Mouse (Mus musculus): ENCODE data around the gene Hoxa3. TPM values are rescaled to one million over a fixed set of nuclear protein-coding genes. Genes with fewer than 3 reads are reported as not detected.

Hoxa3 gene
- polyA plus RNA-seq, 1 experiment from 2014 or later, result 0.86 TPM

- peaks cover 5 to 19% of the 10 kb centered on the region in 2 experiments; a peak in 3 of 4 replicates for H3K4me1 ChIP-seq (ENCODE audit: control insufficient read depth in 2 of 2, insufficient read depth in 2 of 2, low read length in 2 of 2)
- 6% methylated on average over 4 of the region's 4 CpGs for WGBS
- peaks cover 100% of the 10 kb centered on the region for H3K27me3 ChIP-seq (ENCODE audit: control insufficient read depth, insufficient read depth, low read length)
- no peak for ATAC-seq (ENCODE audit: insufficient number of reproducible peaks, insufficient read depth, low FRiP score, low read depth)
- no peak overlapping the region for H3K27ac ChIP-seq (replicated peaks in 1 of 2; ENCODE audit: control insufficient read depth in 1 of 2, insufficient read depth in 1 of 2, low read depth in 2 of 2, low read length in 2 of 2)
- no peaks in the 10 kb centered on the region for H3K36me3 ChIP-seq (ENCODE audit: control insufficient read depth, insufficient read depth, low read length)
- H3K9me3 ChIP-seq (ENCODE audit: control insufficient read depth, low read length), result no peaks in the 10 kb centered on the region
- no peak overlapping the region for H3K4me3 ChIP-seq (ENCODE audit: control insufficient read depth in 1 of 2, insufficient read depth in 1 of 2, low read depth in 1 of 2, low read length in 2 of 2)
- no peak overlapping the region for H3K4me2 ChIP-seq (ENCODE audit: low read length)
- H3K9ac ChIP-seq (ENCODE audit: low read length), result no peak overlapping the region
Measured at GRCm38 (mm10) chr6:52206882-52207683, 6.1 kb downstream of the Hoxa3 start.

- H3K9me3 ChIP-seq (ENCODE audit: control insufficient read depth, low read length), result no peaks in the 10 kb centered on the region
- no peak overlapping the region for H3K27ac ChIP-seq (replicated peaks in 1 of 2; ENCODE audit: control insufficient read depth in 1 of 2, insufficient read depth in 1 of 2, low read depth in 2 of 2, low read length in 2 of 2)
- no peak for ATAC-seq (ENCODE audit: insufficient number of reproducible peaks, insufficient read depth, low FRiP score, low read depth)
- peaks cover 2 to 19% of the 10 kb centered on the region in 2 experiments; a peak in 3 of 4 replicates for H3K4me1 ChIP-seq (ENCODE audit: control insufficient read depth in 2 of 2, insufficient read depth in 2 of 2, low read length in 2 of 2)
- no peaks in the 10 kb centered on the region for H3K36me3 ChIP-seq (ENCODE audit: control insufficient read depth, insufficient read depth, low read length)
- 2% methylated on average over 55 of the region's 55 CpGs for WGBS
- no peak overlapping the region for H3K9ac ChIP-seq (ENCODE audit: low read length)
- no peak overlapping the region for H3K4me2 ChIP-seq (ENCODE audit: low read length)
- no peak overlapping the region for H3K4me3 ChIP-seq (ENCODE audit: control insufficient read depth in 1 of 2, insufficient read depth in 1 of 2, low read depth in 1 of 2, low read length in 2 of 2)
- H3K27me3 ChIP-seq (ENCODE audit: control insufficient read depth, insufficient read depth, low read length), result peaks cover 100% of the 10 kb centered on the region
Measured at GRCm38 (mm10) chr6:52205638-52206621, 7.2 kb downstream of the Hoxa3 start.

GRCm38 (mm10) chr6:52205221-52205620, 7.9 kb downstream of the Hoxa3 start:
- Histone ChIP-seq H3K4me3 (ENCODE audit: control insufficient read depth in 1 of 2, insufficient read depth in 1 of 2, low read depth in 1 of 2, low read length in 2 of 2) (no peak overlapping the region), H3K4me2 (ENCODE audit: low read length) (no peak overlapping the region), H3K4me1 (ENCODE audit: control insufficient read depth in 2 of 2, insufficient read depth in 2 of 2, low read length in 2 of 2) (peaks cover 2 to 19% of the 10 kb centered on the region in 2 experiments; a peak in 3 of 4 replicates), H3K9ac (ENCODE audit: low read length) (no peak overlapping the region), H3K27ac (replicated peaks in 1 of 2; ENCODE audit: control insufficient read depth in 1 of 2, insufficient read depth in 1 of 2, low read depth in 2 of 2, low read length in 2 of 2) (no peak overlapping the region), H3K36me3 (ENCODE audit: control insufficient read depth, insufficient read depth, low read length) (no peaks in the 10 kb centered on the region), H3K9me3 (ENCODE audit: control insufficient read depth, low read length) (no peaks in the 10 kb centered on the region), H3K27me3 (ENCODE audit: control insufficient read depth, insufficient read depth, low read length) (peaks cover 100% of the 10 kb centered on the region)
- 3% methylated on average over 14 of the region's 14 CpGs for WGBS
- no peak for ATAC-seq (ENCODE audit: insufficient number of reproducible peaks, insufficient read depth, low FRiP score, low read depth)

- H3K4me2 ChIP-seq (ENCODE audit: low read length), result peak within 1 kb of the TSS; percentile 59
- H3K9ac ChIP-seq (ENCODE audit: low read length), result peak within 1 kb of the TSS; percentile 28; the same call in 1 of the 2 replicates
- no peak for ATAC-seq (ENCODE audit: insufficient number of reproducible peaks, insufficient read depth, low FRiP score, low read depth)
- no peak within 1 kb of the TSS for H3K27ac ChIP-seq (replicated peaks in 1 of 2; ENCODE audit: control insufficient read depth in 1 of 2, insufficient read depth in 1 of 2, low read depth in 2 of 2, low read length in 2 of 2)
- peaks cover 2 to 19% of the 10 kb centered on the region in 2 experiments; a peak in 3 of 4 replicates for H3K4me1 ChIP-seq (ENCODE audit: control insufficient read depth in 2 of 2, insufficient read depth in 2 of 2, low read length in 2 of 2)
- no peaks in the 10 kb centered on the region for H3K9me3 ChIP-seq (ENCODE audit: control insufficient read depth, low read length)
- H3K36me3 ChIP-seq (ENCODE audit: control insufficient read depth, insufficient read depth, low read length), result no peaks in the 10 kb centered on the region
- H3K27me3 ChIP-seq (ENCODE audit: control insufficient read depth, insufficient read depth, low read length), result peaks cover 100% of the 10 kb centered on the region
- peak within 1 kb of the TSS; percentile 33 to 36 for H3K4me3 ChIP-seq (ENCODE audit: control insufficient read depth in 1 of 2, insufficient read depth in 1 of 2, low read depth in 1 of 2, low read length in 2 of 2)
- WGBS, result under 1% methylated on average over 65 of the region's 65 CpGs
Measured at GRCm38 (mm10) chr6:52204050-52204752, 8.9 kb downstream of the Hoxa3 start, which contains the start of gene Hoxa5. Gene Hoxa5 (minus strand): TSS chr6:52204587.

GRCm38 (mm10) chr6:52203371-52204049, 9.6 kb downstream of the Hoxa3 start:
- Histone ChIP-seq H3K4me3 (ENCODE audit: control insufficient read depth in 1 of 2, insufficient read depth in 1 of 2, low read depth in 1 of 2, low read length in 2 of 2) (peak overlapping the region; percentile 33 to 36), H3K4me2 (ENCODE audit: low read length) (peak overlapping the region; percentile 59), H3K36me3 (ENCODE audit: control insufficient read depth, insufficient read depth, low read length) (no peaks in the 10 kb centered on the region), H3K4me1 (ENCODE audit: control insufficient read depth in 2 of 2, insufficient read depth in 2 of 2, low read length in 2 of 2) (peaks cover 2 to 17% of the 10 kb centered on the region in 2 experiments; a peak in 3 of 4 replicates), H3K9me3 (ENCODE audit: control insufficient read depth, low read length) (no peaks in the 10 kb centered on the region), H3K9ac (ENCODE audit: low read length) (peak overlapping the region; percentile 28; the same call in 1 of the 2 replicates), H3K27me3 (ENCODE audit: control insufficient read depth, insufficient read depth, low read length) (peaks cover 100% of the 10 kb centered on the region), H3K27ac (replicated peaks in 1 of 2; ENCODE audit: control insufficient read depth in 1 of 2, insufficient read depth in 1 of 2, low read depth in 2 of 2, low read length in 2 of 2) (no peak overlapping the region)
- ATAC-seq (ENCODE audit: insufficient number of reproducible peaks, insufficient read depth, low FRiP score, low read depth), result no peak
- WGBS, result 1% methylated on average over 45 of the region's 46 CpGs

GRCm38 (mm10) chr6:52203121-52203370, 10.1 kb downstream of the Hoxa3 start:
- peak overlapping the region; percentile 59 for H3K4me2 ChIP-seq (ENCODE audit: low read length)
- H3K27ac ChIP-seq (replicated peaks in 1 of 2; ENCODE audit: control insufficient read depth in 1 of 2, insufficient read depth in 1 of 2, low read depth in 2 of 2, low read length in 2 of 2), result no peak overlapping the region
- no peaks in the 10 kb centered on the region for H3K9me3 ChIP-seq (ENCODE audit: control insufficient read depth, low read length)
- peaks cover 2 to 16% of the 10 kb centered on the region in 2 experiments; a peak in 3 of 4 replicates for H3K4me1 ChIP-seq (ENCODE audit: control insufficient read depth in 2 of 2, insufficient read depth in 2 of 2, low read length in 2 of 2)
- H3K36me3 ChIP-seq (ENCODE audit: control insufficient read depth, insufficient read depth, low read length), result no peaks in the 10 kb centered on the region
- WGBS, result 1% methylated on average over 10 of the region's 10 CpGs
- H3K27me3 ChIP-seq (ENCODE audit: control insufficient read depth, insufficient read depth, low read length), result peaks cover 100% of the 10 kb centered on the region
- ATAC-seq (ENCODE audit: insufficient number of reproducible peaks, insufficient read depth, low FRiP score, low read depth), result no peak
- H3K9ac ChIP-seq (ENCODE audit: low read length), result no peak overlapping the region
- peak overlapping the region; percentile 33 to 36; a peak in 3 of 4 replicates for H3K4me3 ChIP-seq (ENCODE audit: control insufficient read depth in 1 of 2, insufficient read depth in 1 of 2, low read depth in 1 of 2, low read length in 2 of 2)
